Mouse (Mus musculus) T-cell, adult 2 months (primary cell): Measurements from ENCODE around the gene Ccnjl.

Experiments
- DNase-seq: peaks from one replicate; pipeline ENCODE4 v3.0.0; 2022; ENCODE audit warnings: low spot score

The Ccnjl gene

DNA sequence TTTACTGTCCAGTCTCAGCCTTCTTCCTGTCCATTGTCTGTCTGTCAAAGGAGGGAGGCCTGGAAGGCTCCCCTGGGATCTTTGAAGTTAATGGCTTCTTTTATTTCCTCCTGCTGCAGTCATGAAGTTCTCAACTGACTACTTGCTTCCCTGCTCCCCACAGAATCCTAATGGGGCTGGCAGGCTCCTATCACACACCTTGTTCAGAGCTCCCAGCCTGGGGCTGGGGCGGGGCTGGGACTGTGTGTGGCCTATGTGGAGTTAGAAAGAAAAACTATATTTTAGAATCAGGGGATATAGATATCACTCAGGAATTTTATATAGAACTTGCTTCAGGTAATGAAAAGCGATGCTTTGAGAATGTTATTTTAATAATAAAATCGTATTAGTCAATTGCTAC is 8.1 kb upstream of the Ccnjl start:
- DNase-seq, result no peak

DNA sequence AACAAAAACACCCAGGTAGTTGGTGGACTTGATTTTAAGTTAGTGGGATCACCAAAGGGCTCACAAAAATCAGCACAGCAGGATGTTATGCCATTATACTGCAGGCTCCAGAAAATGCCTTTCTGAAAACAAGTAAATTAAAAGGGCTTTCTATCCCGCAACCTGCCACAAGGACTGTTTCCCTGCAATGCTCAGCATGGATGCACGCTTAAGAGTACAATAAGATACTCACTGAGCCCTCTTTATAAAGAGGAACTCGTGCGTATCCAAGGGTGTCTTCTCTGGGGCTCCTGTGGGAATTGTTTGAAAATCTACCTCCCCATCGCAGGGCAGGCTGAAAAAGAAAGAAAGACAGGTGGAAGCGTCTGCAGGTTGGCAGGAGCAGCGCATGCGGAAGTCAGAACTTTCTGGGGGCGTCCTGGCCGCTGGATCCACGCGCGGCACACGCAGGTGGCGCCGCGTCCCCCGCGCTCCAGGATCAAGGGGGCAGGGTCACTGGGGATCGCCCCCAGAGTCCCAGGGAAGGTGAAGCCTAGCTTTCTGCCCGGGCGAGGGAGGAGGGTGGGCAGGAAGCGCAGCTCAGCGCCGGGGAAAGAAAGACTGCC is 404 bp upstream of the Ccnjl start:
- peak; percentile 56 for DNase-seq

DNA sequence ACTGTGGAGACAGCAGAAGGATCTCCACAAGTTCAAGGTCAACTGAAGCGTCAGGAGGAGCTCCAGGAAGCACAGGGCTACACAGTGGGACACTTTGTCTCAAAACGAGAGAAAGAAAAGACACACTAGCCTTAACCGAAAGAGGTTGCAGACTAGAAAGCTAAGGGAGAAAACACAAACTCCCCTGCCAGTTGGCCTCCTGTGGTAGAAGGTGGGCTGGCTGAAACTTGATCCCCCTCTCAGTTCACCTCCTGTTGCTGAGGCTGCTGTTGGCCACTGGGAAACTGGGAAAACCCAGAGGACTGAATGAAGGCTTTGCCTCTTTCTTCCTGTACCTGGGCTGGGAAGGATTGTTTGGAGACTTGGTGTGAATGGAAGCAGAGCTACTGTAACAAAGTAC is 1.5 kb downstream of the Ccnjl start:
- DNase-seq, result no peak

GRCm38 (mm10) chr11:43531619-43532018 is 3.0 kb downstream of the Ccnjl start:
- no peak for DNase-seq

GRCm38 (mm10) chr11:43537074-43537473 is 8.5 kb downstream of the Ccnjl start:
- no peak for DNase-seq

DNA sequence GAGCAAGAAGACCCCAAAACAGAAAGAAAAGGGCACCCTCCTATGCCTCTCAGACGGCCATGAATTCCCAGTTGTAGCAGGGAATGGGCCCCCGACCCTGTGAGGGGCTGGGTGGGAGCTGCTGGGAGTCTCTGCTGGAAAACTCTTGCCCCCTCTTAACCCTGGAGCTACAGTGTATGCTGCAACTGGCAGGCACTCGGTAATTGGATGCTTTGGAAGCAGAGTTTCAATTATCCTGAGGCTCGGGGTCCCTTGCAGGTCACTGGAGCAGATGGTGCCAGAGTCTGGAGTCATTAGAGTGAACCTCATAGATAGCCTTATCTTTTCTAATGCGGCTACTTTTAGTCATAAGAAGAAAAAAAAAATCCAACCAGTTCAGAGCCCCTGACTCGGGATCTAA is 11.3 kb downstream of the Ccnjl start:
- no peak for DNase-seq

GRCm38 (mm10) chr11:43543711-43544466 is 15.3 kb downstream of the Ccnjl start:
- peak; percentile 10 for DNase-seq

DNA sequence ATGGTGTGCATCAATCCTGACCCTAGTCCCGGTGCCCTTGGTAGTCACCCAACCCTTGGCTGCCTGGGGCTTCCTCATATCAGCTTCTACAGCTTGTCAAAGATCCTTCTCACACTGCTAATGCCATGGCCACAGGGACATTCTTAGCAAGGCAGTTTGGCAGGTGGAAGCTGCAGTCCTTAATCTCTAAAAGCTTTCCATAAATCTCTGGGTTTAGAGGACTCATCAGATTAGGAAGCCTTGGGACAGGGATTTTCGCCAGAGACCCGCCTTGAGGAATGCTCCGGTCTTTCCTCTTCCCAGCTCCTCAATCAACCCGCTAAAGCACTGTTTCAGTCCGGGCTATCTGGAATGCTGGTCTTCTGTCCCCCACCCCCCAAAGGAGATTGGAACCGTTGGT is 16.2 kb downstream of the Ccnjl start:
- no peak for DNase-seq

DNA sequence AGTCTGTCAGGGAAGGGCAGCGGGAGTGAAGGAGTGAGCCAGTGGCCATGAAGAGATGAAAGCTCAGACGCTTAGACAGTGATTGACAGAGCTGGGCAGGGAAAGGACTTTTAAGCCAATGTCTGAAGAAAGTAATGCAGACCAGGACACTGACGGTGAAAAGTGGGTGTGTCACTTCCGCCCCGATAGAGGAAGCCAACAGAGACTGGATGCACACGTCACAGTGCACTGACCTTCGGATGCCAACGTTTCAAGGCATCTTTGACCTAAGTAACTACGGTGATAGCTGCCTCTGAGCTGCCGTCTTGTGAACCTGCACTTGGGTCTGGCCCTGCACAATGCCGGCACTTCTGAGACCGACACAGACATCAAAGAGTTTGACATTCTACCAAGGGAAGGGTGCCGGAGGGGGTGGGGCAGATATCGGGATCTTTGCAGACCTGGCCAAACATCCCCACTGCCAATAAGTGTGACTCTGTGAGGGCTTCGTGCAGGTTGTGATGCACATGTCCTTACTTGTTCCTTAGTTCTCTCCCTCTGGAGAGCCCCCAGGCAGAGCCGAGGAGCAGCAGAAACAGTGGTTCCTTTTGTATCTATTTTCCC is 17.4 kb downstream of the Ccnjl start:
- no peak for DNase-seq

GRCm38 (mm10) chr11:43546678-43547077 is 18.1 kb downstream of the Ccnjl start:
- DNase-seq, result no peak

GRCm38 (mm10) chr11:43548148-43548547 is 19.6 kb downstream of the Ccnjl start:
- no peak for DNase-seq

DNA sequence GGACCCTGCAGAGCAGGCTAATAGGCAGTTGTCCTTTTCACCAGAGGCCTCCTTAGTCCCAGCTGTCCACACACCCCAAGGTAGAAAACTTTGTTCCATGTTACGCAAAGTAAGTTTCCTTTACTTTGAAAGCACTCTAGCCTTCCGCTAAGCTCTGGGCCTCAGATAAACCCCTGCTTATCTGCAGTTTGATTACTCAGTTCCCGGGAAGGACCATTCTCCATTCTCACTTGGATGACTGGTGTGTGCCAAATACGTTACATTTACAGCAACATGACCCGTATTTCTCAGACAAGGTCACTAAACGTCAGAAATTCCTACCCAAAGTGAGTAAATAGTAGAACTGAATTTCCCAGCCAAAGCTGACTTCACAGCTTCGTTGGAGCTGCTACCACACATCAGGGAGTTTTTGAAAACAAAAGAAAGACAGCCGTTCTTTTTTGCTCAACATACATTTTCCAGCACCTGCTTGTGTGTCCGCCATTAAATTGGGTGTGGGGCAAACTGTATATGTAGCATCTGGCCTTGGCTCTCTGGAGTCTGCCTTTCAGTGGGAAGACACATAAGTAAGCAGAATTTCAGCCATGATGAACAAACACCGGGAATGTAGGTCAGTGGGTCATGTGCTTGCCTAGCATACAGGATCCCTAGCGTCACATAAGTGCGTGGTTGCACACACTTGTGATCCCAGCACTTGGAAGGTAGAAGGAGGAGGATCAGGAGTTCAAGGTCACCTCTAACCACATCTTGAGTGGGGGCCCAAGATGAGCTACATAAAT is 20.3 kb downstream of the Ccnjl start:
- DNase-seq, result no peak

GRCm38 (mm10) chr11:43549701-43550100 is 21.1 kb downstream of the Ccnjl start:
- DNase-seq, result no peak

DNA sequence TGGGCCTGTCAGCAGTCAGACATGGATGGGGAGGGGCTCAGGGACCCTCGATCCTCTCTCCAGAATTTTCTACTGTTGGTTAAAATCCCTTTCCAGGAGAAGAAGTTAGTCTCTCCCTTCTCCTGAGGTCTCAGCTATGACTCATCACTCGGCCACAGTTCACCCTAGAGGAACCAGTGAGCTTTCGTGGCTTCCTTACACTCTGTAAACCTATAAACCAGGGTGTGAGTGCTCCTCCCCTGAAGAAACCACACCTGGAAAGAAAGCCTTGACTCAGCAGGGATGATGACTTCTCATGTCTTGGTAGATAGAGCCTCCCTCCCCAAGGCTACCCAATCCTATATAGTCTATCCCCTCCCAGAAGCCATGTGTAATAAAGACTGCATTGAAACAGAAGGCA is 23.2 kb downstream of the Ccnjl start:
- no peak for DNase-seq

- DNase-seq, result no peak
Observed at GRCm38 (mm10) chr11:43552675-43553074, 24.1 kb downstream of the Ccnjl start.

GRCm38 (mm10) chr11:43556538-43556937 is 28.0 kb downstream of the Ccnjl start:
- DNase-seq, result no peak

DNA sequence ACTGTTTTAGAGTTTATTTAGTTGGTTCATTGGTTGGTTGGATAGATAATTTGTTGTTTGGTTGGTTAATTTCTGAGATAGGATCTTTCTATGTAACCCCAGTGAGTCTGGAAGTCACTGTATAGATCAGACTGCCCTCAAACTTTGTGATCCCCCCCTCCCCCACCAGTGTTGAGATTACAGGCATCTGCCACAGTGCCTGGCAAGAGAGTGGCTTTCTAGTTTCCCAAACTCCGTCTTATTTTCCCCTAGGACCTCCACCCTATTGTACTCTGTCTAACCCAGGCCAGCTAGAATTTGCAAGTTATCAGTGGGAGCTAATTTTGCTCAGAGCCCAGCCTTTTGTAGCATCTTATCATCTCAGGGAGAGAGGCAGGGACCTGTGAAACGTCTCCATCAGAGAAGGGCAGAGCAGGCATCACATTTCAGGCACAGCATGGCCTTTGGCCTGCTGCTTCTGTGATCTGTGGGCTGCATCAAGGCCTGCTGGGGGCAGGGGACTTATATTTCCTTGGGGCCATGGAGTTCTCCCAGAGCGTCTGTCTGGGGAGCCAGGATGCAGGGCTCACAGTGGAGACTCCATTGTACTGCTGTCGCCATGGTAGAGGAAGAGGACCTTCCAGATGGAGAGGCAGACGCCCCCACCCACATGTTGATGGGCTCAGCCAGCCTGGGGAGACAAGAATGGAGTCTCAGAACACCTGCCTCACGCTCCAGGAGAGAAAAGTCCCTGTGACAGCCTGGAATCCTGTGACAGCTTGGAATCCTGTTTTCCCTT is 31.1 kb downstream of the Ccnjl start:
- DNase-seq, result no peak

GRCm38 (mm10) chr11:43563654-43564244 is 35.2 kb downstream of the Ccnjl start:
- no peak for DNase-seq

DNA sequence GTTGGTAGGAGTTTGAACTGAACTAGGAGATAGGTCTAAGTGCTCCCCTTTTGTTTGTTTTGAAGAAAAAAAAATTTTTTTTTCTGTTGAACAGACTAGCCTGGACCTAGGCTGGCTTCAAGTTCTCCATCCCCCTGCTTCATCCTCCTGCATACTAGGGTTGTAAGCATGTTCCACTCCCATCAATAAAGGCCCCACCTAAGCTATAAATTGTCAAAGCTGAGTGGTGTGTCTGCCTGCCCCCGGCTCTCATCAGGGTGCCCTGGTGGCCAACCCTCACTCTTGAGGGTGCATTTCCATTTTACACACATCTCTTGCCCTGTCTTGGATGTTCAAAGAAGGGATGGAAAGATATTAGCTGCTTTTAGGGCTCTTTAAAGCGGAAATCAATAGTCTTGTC is 36.8 kb downstream of the Ccnjl start:
- DNase-seq, result no peak

GRCm38 (mm10) chr11:43565852-43566251 is 37.3 kb downstream of the Ccnjl start:
- no peak for DNase-seq

GRCm38 (mm10) chr11:43566696-43567095 is 38.1 kb downstream of the Ccnjl start:
- no peak for DNase-seq

DNA sequence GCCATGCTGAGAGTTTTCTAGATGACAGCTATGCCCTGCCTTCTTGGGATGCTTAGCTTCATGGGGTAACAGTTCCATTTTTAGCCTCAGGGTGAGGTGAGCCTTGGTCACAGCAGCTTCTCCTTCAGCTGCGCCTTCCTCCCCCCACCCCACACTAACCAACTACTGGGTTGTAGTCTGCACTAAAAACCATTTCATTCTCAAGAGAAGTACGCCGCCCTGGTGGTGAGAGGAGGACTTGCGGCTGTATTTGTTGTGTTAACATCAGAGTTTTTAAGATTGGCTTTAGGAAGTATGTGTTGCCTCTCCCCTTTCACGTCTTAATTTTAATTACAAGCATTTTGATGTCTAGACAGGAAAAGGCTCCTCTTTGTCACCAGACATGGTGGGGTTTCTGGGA is 39.7 kb downstream of the Ccnjl start:
- peak; percentile 24 for DNase-seq
